10 mouse cellular contexts compared by ENCODE assay signal in genomic region chr4:117346025-117346424, GRCm38 (mm10).
DNase-seq lines count a peak whose midpoint lies in the region; ATAC-seq and TF ChIP-seq lines count a peak whose summit lies in the region.
"Had no signal": no experiment of that assay in that cellular context is flagged by ENCODE, and none has a peak within 500 bp of the region (broad histone marks: within the 10 kb centered on the region; RNA-seq: fewer than 3 reads in every experiment).

No protein-coding gene starts in this region.

- no peaks in the 10 kb centered on the region; the same call in 1 of the 2 replicates for H3K4me1 ChIP-seq in hindbrain, embryonic 11.5 days (replicated peaks; ENCODE audit: control insufficient read depth, insufficient read depth, low read length)
- H3K4me1 ChIP-seq in hindbrain, embryonic 13.5 days (replicated peaks): peaks cover 29% of the 10 kb centered on the region
- H3K4me1 ChIP-seq in bone marrow, adult 2 months (ENCODE audit: control insufficient read depth, insufficient read depth, low read length): no peaks in the 10 kb centered on the region; the same call in 1 of the 2 replicates
- no peaks in the 10 kb centered on the region for H3K4me1 ChIP-seq in kidney, adult 2 months (ENCODE audit: control insufficient read depth, insufficient read depth, low read length)
- H3K4me1 ChIP-seq in thymus, adult 2 months (replicated peaks; ENCODE audit: control insufficient read depth, insufficient read depth, low read length): peaks cover 3% of the 10 kb centered on the region; the same call in 1 of the 2 replicates

- H3K36me3 ChIP-seq in hindbrain, embryonic 11.5 days (ENCODE audit: control insufficient read depth, insufficient read depth, low read length): no peaks in the 10 kb centered on the region
- no peaks in the 10 kb centered on the region for H3K36me3 ChIP-seq in hindbrain, embryonic 13.5 days
- H3K36me3 ChIP-seq in kidney, adult 2 months (ENCODE audit: control insufficient read depth, insufficient read depth, low read length): no peaks in the 10 kb centered on the region
- no peaks in the 10 kb centered on the region for H3K36me3 ChIP-seq in thymus, adult 2 months (ENCODE audit: control insufficient read depth, insufficient read depth, low read length)
- H3K36me3 ChIP-seq: embryonic facial prominence, embryonic 12.5 days; limb, embryonic 15.5 days had no signal

- no peak for TF ChIP-seq POLR2A in bone marrow, adult 2 months (IDR thresholded peaks at IDR 0.05; ENCODE audit: borderline replicate concordance, control insufficient read depth, low read depth, low read length)
- TF ChIP-seq POLR2A in kidney, adult 2 months (IDR thresholded peaks at IDR 0.05; ENCODE audit: low read depth, low read length): no peak
- TF ChIP-seq POLR2A in thymus, adult 2 months (IDR thresholded peaks at IDR 0.05; ENCODE audit: control insufficient read depth, extremely low read depth, insufficient read depth, low read length, poor library complexity): no peak

- H3K4me3 ChIP-seq in hindbrain, embryonic 11.5 days (ENCODE audit: low read depth, low read length): no peak overlapping the region
- no peak overlapping the region for H3K4me3 ChIP-seq in hindbrain, embryonic 13.5 days
- no peak overlapping the region for H3K4me3 ChIP-seq in bone marrow, adult 2 months (replicated peaks; ENCODE audit: control insufficient read depth, low read depth, low read length)
- no peak overlapping the region for H3K4me3 ChIP-seq in kidney, adult 2 months (ENCODE audit: insufficient read depth, low read depth, low read length)
- no peak overlapping the region for H3K4me3 ChIP-seq in thymus, adult 2 months (ENCODE audit: control insufficient read depth, insufficient read depth, low read length)
- H3K4me3 ChIP-seq: embryonic facial prominence, embryonic 12.5 days; limb, embryonic 15.5 days had no signal

- no peak overlapping the region for H3K27ac ChIP-seq in hindbrain, embryonic 11.5 days (ENCODE audit: low read depth, low read length)
- H3K27ac ChIP-seq in hindbrain, embryonic 13.5 days: no peak overlapping the region
- no peak overlapping the region for H3K27ac ChIP-seq in bone marrow, adult 2 months (ENCODE audit: control insufficient read depth, insufficient read depth, low read depth, low read length, poor library complexity)
- no peak overlapping the region for H3K27ac ChIP-seq in kidney, adult 2 months (ENCODE audit: insufficient read depth, low read depth, low read length)
- H3K27ac ChIP-seq in thymus, adult 2 months (ENCODE audit: control insufficient read depth, insufficient read depth, low read length): no peak overlapping the region
- H3K27ac ChIP-seq: embryonic facial prominence, embryonic 12.5 days; limb, embryonic 15.5 days had no signal

- H3K4me2 ChIP-seq in hindbrain, embryonic 11.5 days (replicated peaks; ENCODE audit: low read depth, low read length): no peak overlapping the region
- no peak overlapping the region for H3K4me2 ChIP-seq in hindbrain, embryonic 13.5 days
- H3K4me2 ChIP-seq: embryonic facial prominence, embryonic 12.5 days; limb, embryonic 15.5 days had no signal

- peak; percentile 53 for DNase-seq in hindbrain, embryonic 11.5 days (ENCODE audit: low spot score)
- peak; percentile 82 for DNase-seq in ES-CJ7 (ENCODE audit: low read depth, low spot score)
- DNase-seq in kidney, adult 2 months: peak; percentile 57
- DNase-seq in lung, postnatal 10 days: peak; percentile 66
- peak; percentile 64 for DNase-seq in thymus, adult 2 months
- DNase-seq in urinary bladder, adult 2 months (ENCODE audit: low spot score): no peak

- 71% methylated on average over 6 of the region's 6 CpGs for WGBS in hindbrain, embryonic 11.5 days
- 70% methylated on average over 6 of the region's 6 CpGs for WGBS in hindbrain, embryonic 13.5 days
- WGBS in bone marrow, adult 2 months: 46% methylated on average over 6 of the region's 6 CpGs
- WGBS in kidney, adult 2 months: 39% methylated on average over 6 of the region's 6 CpGs
- WGBS in thymus, adult 2 months: 46% methylated on average over 6 of the region's 6 CpGs

- no peak; the same call in 1 of the 2 replicates for ATAC-seq in hindbrain, embryonic 11.5 days (ENCODE audit: low FRiP score)
- no peak for ATAC-seq in hindbrain, embryonic 13.5 days (ENCODE audit: low FRiP score)

- no peaks in the 10 kb centered on the region for H3K9me3 ChIP-seq in hindbrain, embryonic 11.5 days (ENCODE audit: control insufficient read depth, low read length)
- no peaks in the 10 kb centered on the region for H3K9me3 ChIP-seq in hindbrain, embryonic 13.5 days
- H3K9me3 ChIP-seq: embryonic facial prominence, embryonic 12.5 days; limb, embryonic 15.5 days had no signal

- H3K27me3 ChIP-seq in hindbrain, embryonic 11.5 days (ENCODE audit: control insufficient read depth, insufficient read depth, low read length): peaks cover 11% of the 10 kb centered on the region
- H3K27me3 ChIP-seq in hindbrain, embryonic 13.5 days: peaks cover 77% of the 10 kb centered on the region
- H3K27me3 ChIP-seq in kidney, adult 2 months (replicated peaks; ENCODE audit: control insufficient read depth, insufficient read depth, low read length): no peaks in the 10 kb centered on the region
- no peaks in the 10 kb centered on the region for H3K27me3 ChIP-seq in thymus, adult 2 months (ENCODE audit: control insufficient read depth, insufficient read depth, low read length)
- H3K27me3 ChIP-seq: embryonic facial prominence, embryonic 12.5 days; limb, embryonic 15.5 days had no signal

- peak; percentile 43 for TF ChIP-seq CTCF in bone marrow, adult 2 months (IDR thresholded peaks at IDR 0.05; ENCODE audit: control insufficient read depth, insufficient read depth, low read length)
- TF ChIP-seq CTCF in kidney, adult 2 months (conservative IDR thresholded peaks at IDR 0.05; ENCODE audit: insufficient read depth, insufficient read length, low read depth, low read length): peak; percentile 74
- peak; percentile 42; the same call in 1 of the 2 replicates for TF ChIP-seq CTCF in thymus, adult 2 months (IDR thresholded peaks at IDR 0.05; ENCODE audit: borderline replicate concordance, control insufficient read depth, extremely low read depth, insufficient read depth, low read length, poor library complexity)

- no peak overlapping the region for H3K9ac ChIP-seq in hindbrain, embryonic 11.5 days (ENCODE audit: low read depth, low read length)
- no peak overlapping the region for H3K9ac ChIP-seq in hindbrain, embryonic 13.5 days
- H3K9ac ChIP-seq: embryonic facial prominence, embryonic 12.5 days; limb, embryonic 15.5 days had no signal
